Mouse (Mus musculus) heart, embryonic 14.5 days (tissue): ENCODE results near the gene Gm45713. TPM values are rescaled to one million over a fixed set of nuclear protein-coding genes. Genes with fewer than 3 reads are reported as not detected.

Experiments
- ATAC-seq: fragments of 200-750 bp; cut with Nextera tagmentation; 2 replicates; pipeline ENCODE4 v1.8.0; 2017; ENCODE audit warnings: low read depth, moderate TSS enrichment; ENCODE audit not compliant: insufficient number of reproducible peaks, insufficient read depth, low FRiP score
- H3K27ac ChIP-seq, 2 experiments: fragments of 200-500 bp in 1 of 2; fragments of 300-500 bp in 1 of 2; sonication (generic) in 1 of 2; replicated peaks in 1 of 2; 2 replicates each; pipeline ENCODE4 v1.5.1; 2012 to 2014; ENCODE audit warnings: low read depth in 2 of 2, low read length in 2 of 2, control low read depth in 1 of 2, mild to moderate bottlenecking in 1 of 2, mixed read lengths in 1 of 2; ENCODE audit not compliant: control insufficient read depth in 1 of 2, insufficient read depth in 1 of 2
- H3K27me3 ChIP-seq: fragments of 300-500 bp; sonication (generic); 2 replicates; pipeline ENCODE4 v1.6.1; 2014; ENCODE audit warnings: mild to moderate bottlenecking, low read length, control low read depth; ENCODE audit not compliant: control insufficient read depth, insufficient read depth
- H3K36me3 ChIP-seq: fragments of 300-500 bp; sonication (generic); 2 replicates; pipeline ENCODE4 v1.6.1; 2014; ENCODE audit warnings: mild to moderate bottlenecking, control low read depth, low read length, mixed read lengths; ENCODE audit not compliant: control insufficient read depth, insufficient read depth
- H3K4me1 ChIP-seq, 2 experiments: fragments of 200-500 bp in 1 of 2; fragments of 300-500 bp in 1 of 2; sonication (generic) in 1 of 2; 2 replicates each; pipeline ENCODE4 v1.6.1; 2012 to 2014; ENCODE audit warnings: low read length in 2 of 2, control low read depth in 1 of 2, mixed read lengths in 1 of 2; ENCODE audit not compliant: control insufficient read depth in 2 of 2, insufficient read depth in 2 of 2
- H3K4me2 ChIP-seq: fragments of 300-500 bp; sonication (generic); 2 replicates; pipeline ENCODE4 v1.6.1; 2014; ENCODE audit warnings: mild to moderate bottlenecking, low read length
- H3K4me3 ChIP-seq, 2 experiments: fragments of 200-500 bp in 1 of 2; fragments of 300-500 bp in 1 of 2; sonication (generic) in 1 of 2; 2 replicates each; pipeline ENCODE4 v1.5.1; 2012 to 2014; ENCODE audit warnings: low read length in 2 of 2, mild to moderate bottlenecking in 2 of 2, control low read depth in 1 of 2, low read depth in 1 of 2, moderate library complexity in 1 of 2; ENCODE audit not compliant: control insufficient read depth in 1 of 2, insufficient read depth in 1 of 2
- H3K9ac ChIP-seq: fragments of 300-500 bp; sonication (generic); 2 replicates; pipeline ENCODE4 v1.6.1; 2014; ENCODE audit warnings: mild to moderate bottlenecking, low read length
- H3K9me3 ChIP-seq: fragments of 300-500 bp; sonication (generic); 2 replicates; pipeline ENCODE4 v1.6.1; 2016; ENCODE audit warnings: low read length, control low read depth; ENCODE audit not compliant: control insufficient read depth
- WGBS: fragments of 180-500 bp; shearing (Covaris S2); extraction: QIAGEN DNeasy Blood & Tissue Kit; methylation state at CpG from one replicate; pipeline ENCODE4 v1.1.7; 2014; 5-methylcytosine and 5-hydroxymethylcytosine counted together
- polyA plus RNA-seq: library from polyadenylated mRNA; unstranded; fragments of >200 nt; fragmentation: Nextera tagmentation; extraction: Ambion mirVana; gene quantifications from 2 replicates; pipeline ENCODE4 v1.2.1, GENCODE M21; 2014

Gm45713 gene
- polyA plus RNA-seq, 1 experiment from 2014 or later, result 0.34 TPM

GRCm38 (mm10) chr7:45169495-45169894 lies 33.5 kb upstream of the Gm45713 start:
- H3K9ac ChIP-seq, result no peak overlapping the region
- H3K4me1 ChIP-seq, result peaks cover 4 to 6% of the 10 kb centered on the region in 2 experiments; a peak in 3 of 4 replicates
- 90% methylated on average over 3 of the region's 3 CpGs for WGBS
- no peak overlapping the region for H3K27ac ChIP-seq
- H3K4me2 ChIP-seq, result no peak overlapping the region
- no peak overlapping the region for H3K4me3 ChIP-seq
- ATAC-seq, result no peak
- H3K36me3 ChIP-seq, result no peaks in the 10 kb centered on the region
- peaks cover 73% of the 10 kb centered on the region for H3K27me3 ChIP-seq
- H3K9me3 ChIP-seq, result peaks cover 44% of the 10 kb centered on the region

GRCm38 (mm10) chr7:45168656-45169055 lies 32.6 kb upstream of the Gm45713 start:
- 6% methylated on average over 24 of the region's 24 CpGs for WGBS
- Histone ChIP-seq H3K9me3 (peaks cover 44% of the 10 kb centered on the region), H3K27ac (no peak overlapping the region), H3K27me3 (peaks cover 73% of the 10 kb centered on the region), H3K4me2 (no peak overlapping the region), H3K9ac (no peak overlapping the region), H3K36me3 (no peaks in the 10 kb centered on the region), H3K4me3 (no peak overlapping the region), H3K4me1 (peaks cover 4 to 6% of the 10 kb centered on the region in 2 experiments; a peak in 3 of 4 replicates)
- no peak for ATAC-seq

DNA sequence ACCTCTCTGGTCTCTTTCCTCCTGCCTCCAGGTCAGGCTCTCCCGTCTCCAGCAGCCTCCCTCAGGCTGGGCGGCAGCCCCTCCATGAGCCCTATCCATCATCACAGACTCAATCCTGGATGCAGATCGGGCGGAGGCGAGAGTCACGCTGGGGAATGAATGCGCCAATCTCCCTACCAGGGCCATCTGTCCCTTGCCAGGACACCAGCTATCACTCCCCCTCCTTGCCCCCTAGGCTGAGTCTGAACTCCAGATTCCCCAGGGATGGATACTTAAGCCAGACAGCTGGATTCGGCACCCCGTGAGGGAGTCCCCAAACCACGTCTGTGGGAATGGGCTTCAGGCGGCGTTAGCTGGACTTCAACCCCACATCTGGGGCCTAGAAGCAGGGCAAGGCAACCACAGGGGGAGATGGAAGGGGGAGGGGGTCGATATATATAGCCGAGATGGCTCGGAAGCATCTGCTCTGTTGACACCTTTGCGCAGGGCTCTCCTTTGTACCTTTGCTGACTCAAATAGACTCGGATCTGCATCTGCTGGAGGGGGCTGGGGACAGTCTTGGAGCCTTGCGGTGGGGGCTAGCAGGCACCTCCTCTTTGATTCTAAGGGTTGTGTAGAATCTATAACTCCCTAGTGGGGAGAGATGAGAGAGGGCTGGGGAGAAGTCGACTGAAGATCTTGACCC lies 31.9 kb upstream of the Gm45713 start:
- Histone ChIP-seq H3K36me3 (no peaks in the 10 kb centered on the region), H3K9ac (no peak overlapping the region), H3K4me2 (no peak overlapping the region), H3K4me1 (peaks cover 4 to 6% of the 10 kb centered on the region in 2 experiments; a peak in 3 of 4 replicates), H3K9me3 (peaks cover 43% of the 10 kb centered on the region), H3K27ac (no peak overlapping the region), H3K27me3 (peaks cover 78% of the 10 kb centered on the region), H3K4me3 (no peak overlapping the region)
- no peak for ATAC-seq
- WGBS, result 3% methylated on average over 19 of the region's 19 CpGs

GRCm38 (mm10) chr7:45166950-45167401 lies 30.9 kb upstream of the Gm45713 start:
- Histone ChIP-seq H3K36me3 (no peaks in the 10 kb centered on the region), H3K4me2 (no peak overlapping the region), H3K4me1 (peaks cover 6 to 10% of the 10 kb centered on the region in 2 experiments; a peak in 3 of 4 replicates), H3K27ac (no peak overlapping the region), H3K9ac (no peak overlapping the region), H3K4me3 (no peak overlapping the region), H3K9me3 (peaks cover 35% of the 10 kb centered on the region), H3K27me3 (peaks cover 80% of the 10 kb centered on the region)
- no peak for ATAC-seq
- 18% methylated on average over 10 of the region's 10 CpGs for WGBS

DNA sequence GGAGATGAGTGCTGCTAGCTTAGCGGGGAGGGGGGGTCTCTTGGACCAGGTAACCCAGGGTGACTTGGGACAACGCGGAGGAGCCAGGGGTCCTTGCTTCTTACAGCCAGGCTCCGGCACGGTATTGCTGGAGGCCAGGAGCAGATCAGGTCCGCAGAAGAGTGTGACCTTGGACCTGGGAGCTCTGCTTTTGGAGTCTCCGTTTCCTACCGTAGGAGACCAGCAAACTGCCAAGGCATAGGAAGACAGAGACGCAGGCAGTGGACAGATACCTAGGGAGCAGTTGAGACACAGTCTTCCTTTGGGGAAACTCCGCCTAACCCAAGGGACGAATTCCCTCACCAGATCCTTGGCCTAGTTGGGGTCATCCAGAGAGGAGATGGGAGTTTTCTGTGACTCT lies 29.7 kb upstream of the Gm45713 start:
- peaks cover 4% of the 10 kb centered on the region; the same call in 1 of the 2 replicates for H3K36me3 ChIP-seq
- no peak for ATAC-seq
- peaks cover 6 to 10% of the 10 kb centered on the region in 2 experiments; a peak in 3 of 4 replicates for H3K4me1 ChIP-seq
- peaks cover 23% of the 10 kb centered on the region for H3K9me3 ChIP-seq
- no peak overlapping the region for H3K4me3 ChIP-seq
- no peak overlapping the region for H3K9ac ChIP-seq
- no peak overlapping the region for H3K4me2 ChIP-seq
- WGBS, result 52% methylated on average over 11 of the region's 11 CpGs
- peaks cover 76% of the 10 kb centered on the region for H3K27me3 ChIP-seq
- no peak overlapping the region for H3K27ac ChIP-seq

GRCm38 (mm10) chr7:45164833-45165232 lies 28.8 kb upstream of the Gm45713 start:
- Histone ChIP-seq H3K27me3 (peaks cover 74% of the 10 kb centered on the region), H3K9me3 (peaks cover 14% of the 10 kb centered on the region), H3K27ac (no peak overlapping the region), H3K36me3 (peaks cover 12% of the 10 kb centered on the region), H3K4me1 (peaks cover 6 to 10% of the 10 kb centered on the region in 2 experiments; a peak in 3 of 4 replicates), H3K9ac (no peak overlapping the region), H3K4me3 (no peak overlapping the region; a peak in 1 of 4 replicates), H3K4me2 (no peak overlapping the region)
- ATAC-seq, result no peak
- WGBS, result 41% methylated on average over 5 of the region's 5 CpGs

DNA sequence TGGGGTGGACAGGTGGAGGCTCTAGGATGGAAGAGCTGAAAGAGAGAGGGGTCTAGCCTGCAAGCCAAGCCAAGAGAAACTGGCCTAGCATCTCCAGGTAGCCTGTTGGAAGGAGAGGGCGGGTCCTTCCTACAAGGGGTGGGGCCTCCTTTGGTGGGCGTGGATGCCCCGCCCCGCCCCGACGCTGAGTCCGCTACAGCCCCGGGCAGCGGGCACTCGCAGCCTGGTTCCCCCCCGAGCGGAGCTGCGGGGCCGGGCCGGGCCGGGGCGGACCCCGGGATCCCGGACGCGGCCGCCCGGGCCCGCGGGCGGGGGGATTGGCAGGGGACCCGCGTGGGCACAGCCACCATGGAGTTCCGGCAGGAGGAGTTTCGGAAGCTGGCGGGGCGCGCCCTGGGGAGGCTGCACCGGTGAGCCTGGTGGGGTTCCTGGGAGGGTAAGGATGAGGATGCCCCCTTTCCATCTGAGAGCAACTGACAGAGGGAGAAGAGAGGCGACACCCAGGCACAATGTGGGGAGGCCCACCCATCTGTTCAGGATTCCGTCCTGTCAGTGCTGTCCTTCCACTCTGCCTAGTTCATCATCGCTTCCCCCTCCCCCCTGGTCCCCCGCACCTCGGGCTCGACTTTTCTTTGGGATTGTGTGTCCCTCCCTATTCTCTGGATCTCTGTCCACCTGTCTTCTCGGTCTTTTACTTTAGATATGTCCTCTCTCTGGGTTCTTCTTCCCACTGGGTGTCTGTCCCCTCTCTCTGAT lies 27.9 kb upstream of the Gm45713 start, which contains the start of gene Slc17a7:
Gene Slc17a7, plus strand, starts transcription at position 215 of the 756 bp plus-strand sequence.
- peaks cover 66% of the 10 kb centered on the region for H3K27me3 ChIP-seq
- 4% methylated on average over 32 of the region's 41 CpGs for WGBS
- H3K36me3 ChIP-seq, result peaks cover 20% of the 10 kb centered on the region
- H3K9me3 ChIP-seq, result peaks cover 5% of the 10 kb centered on the region
- H3K4me1 ChIP-seq, result peaks cover 6 to 10% of the 10 kb centered on the region in 2 experiments; a peak in 3 of 4 replicates
- H3K27ac ChIP-seq, result no peak within 1 kb of the TSS
- H3K9ac ChIP-seq, result peak within 1 kb of the TSS; percentile 42; the same call in 1 of the 2 replicates
- H3K4me2 ChIP-seq, result peak within 1 kb of the TSS; percentile 62
- peak within 1 kb of the TSS; percentile 31 to 35 for H3K4me3 ChIP-seq
- no peak for ATAC-seq
